ENCODE assay signal across 12 mouse cellular contexts in the genomic region with DNA sequence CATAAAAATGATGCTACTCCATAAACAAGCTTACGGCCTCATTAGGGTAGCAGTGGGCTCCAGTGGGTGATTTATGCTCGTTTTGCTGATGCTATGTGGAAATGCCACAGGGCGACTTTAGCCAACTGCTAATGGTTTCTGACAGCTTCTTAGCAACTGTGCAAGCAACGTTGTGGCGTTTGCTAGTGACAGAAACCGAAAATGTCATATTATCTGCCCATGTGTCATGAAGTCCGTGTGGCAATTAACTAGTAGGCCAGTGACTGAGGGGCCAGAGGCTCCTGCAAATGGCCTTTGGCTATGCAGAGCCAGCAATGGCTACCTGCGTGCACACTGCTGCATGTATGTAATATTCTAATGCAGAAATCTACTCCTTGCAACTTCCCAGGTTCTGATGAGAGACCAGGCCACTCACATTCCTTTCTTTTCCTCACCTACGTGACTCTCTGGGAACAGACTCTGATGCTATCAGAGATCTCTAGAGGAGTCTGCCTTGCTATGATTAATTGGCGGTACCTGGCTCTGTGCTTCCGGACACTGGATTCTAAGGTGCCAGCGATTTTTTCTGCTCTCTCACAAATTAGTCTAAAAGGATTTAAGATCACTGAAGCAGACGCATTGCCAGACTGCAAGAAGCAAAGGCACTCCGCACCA.
DNase-seq lines count a peak whose midpoint lies in the region; ATAC-seq and TF ChIP-seq lines count a peak whose summit lies in the region.
"Had no signal": no experiment of that assay in that cellular context is flagged by ENCODE, and none has a peak within 500 bp of the region (broad histone marks: within the 10 kb centered on the region; RNA-seq: fewer than 3 reads in every experiment).

No protein-coding gene starts in this region.

- H3K27me3 ChIP-seq in cerebellum, adult 2 months (ENCODE audit: control insufficient read depth, insufficient read depth, low read length): no peaks in the 10 kb centered on the region
- no peaks in the 10 kb centered on the region for H3K27me3 ChIP-seq in hindbrain, embryonic 13.5 days
- no peaks in the 10 kb centered on the region for H3K27me3 ChIP-seq in hindbrain, embryonic 10.5 days (ENCODE audit: insufficient read depth, poor library complexity, severe bottlenecking)
- no peaks in the 10 kb centered on the region for H3K27me3 ChIP-seq in hindbrain, embryonic 15.5 days

- WGBS in cerebellum, adult 2 months: 24% methylated on average over 14 of the region's 14 CpGs
- WGBS in hindbrain, embryonic 13.5 days: 49% methylated on average over 14 of the region's 14 CpGs
- WGBS in hindbrain, embryonic 10.5 days: 72% methylated on average over 14 of the region's 14 CpGs
- 42% methylated on average over 14 of the region's 14 CpGs for WGBS in hindbrain, embryonic 15.5 days
- WGBS in lung, adult 2 months: 70% methylated on average over 14 of the region's 14 CpGs

- H3K9ac ChIP-seq in hindbrain, embryonic 13.5 days: no peak overlapping the region
- no peak overlapping the region for H3K9ac ChIP-seq in hindbrain, embryonic 15.5 days

- peaks cover 8% of the 10 kb centered on the region for H3K4me1 ChIP-seq in cerebellum, adult 2 months (ENCODE audit: control insufficient read depth, insufficient read depth, low read length)
- peaks cover 73% of the 10 kb centered on the region for H3K4me1 ChIP-seq in hindbrain, embryonic 13.5 days (replicated peaks)
- peaks cover 55% of the 10 kb centered on the region for H3K4me1 ChIP-seq in hindbrain, embryonic 10.5 days (replicated peaks)
- H3K4me1 ChIP-seq in hindbrain, embryonic 15.5 days (replicated peaks): peaks cover 58% of the 10 kb centered on the region
- peaks cover 7% of the 10 kb centered on the region; the same call in 1 of the 2 replicates for H3K4me1 ChIP-seq in lung, adult 2 months (ENCODE audit: control insufficient read depth, insufficient read depth, low read length)

- peak; percentile 44 for ATAC-seq in hindbrain, embryonic 13.5 days (ENCODE audit: low FRiP score)
- peak; percentile 55; the same call in 1 of the 2 replicates for ATAC-seq in hindbrain, embryonic 15.5 days (ENCODE audit: low FRiP score, low read depth)

- no peaks in the 10 kb centered on the region for H3K9me3 ChIP-seq in hindbrain, embryonic 13.5 days
- no peaks in the 10 kb centered on the region for H3K9me3 ChIP-seq in hindbrain, embryonic 10.5 days
- H3K9me3 ChIP-seq in hindbrain, embryonic 15.5 days: no peaks in the 10 kb centered on the region
- H3K9me3 ChIP-seq: G1E had no signal

- no peak for TF ChIP-seq CTCF in cerebellum, adult 2 months (IDR thresholded peaks at IDR 0.05; ENCODE audit: borderline replicate concordance, insufficient read depth, low read depth, low read length)
- TF ChIP-seq CTCF in lung, adult 2 months (IDR thresholded peaks at IDR 0.05; ENCODE audit: insufficient read depth, low read length): no peak

- H3K4me2 ChIP-seq in hindbrain, embryonic 13.5 days: 0 out of 2 replicates have a peak overlapping the region, but pooled peaks have one; percentile 1
- H3K4me2 ChIP-seq in hindbrain, embryonic 15.5 days: 0 out of 2 replicates have a peak overlapping the region, but pooled peaks have one; percentile 0

- H3K36me3 ChIP-seq in hindbrain, embryonic 13.5 days: peaks cover 9% of the 10 kb centered on the region
- peaks cover 24% of the 10 kb centered on the region for H3K36me3 ChIP-seq in hindbrain, embryonic 10.5 days
- H3K36me3 ChIP-seq in hindbrain, embryonic 15.5 days: no peaks in the 10 kb centered on the region
- H3K36me3 ChIP-seq: G1E had no signal

- H3K27ac ChIP-seq in cerebellum, adult 2 months (ENCODE audit: insufficient read depth, low read length): peak overlapping the region; percentile 34; the same call in 1 of the 2 replicates
- peak overlapping the region; percentile 76 for H3K27ac ChIP-seq in hindbrain, embryonic 13.5 days
- H3K27ac ChIP-seq in hindbrain, embryonic 10.5 days: no peak overlapping the region; the same call in 1 of the 2 replicates
- peak overlapping the region; percentile 72 for H3K27ac ChIP-seq in hindbrain, embryonic 15.5 days (replicated peaks)

- no peak for TF ChIP-seq POLR2A in cerebellum, adult 2 months (IDR thresholded peaks at IDR 0.05; ENCODE audit: borderline replicate concordance, insufficient read depth, low read length)
- no peak for TF ChIP-seq POLR2A in lung, adult 2 months (IDR thresholded peaks at IDR 0.05; ENCODE audit: borderline replicate concordance, extremely low read depth, low read depth, low read length)

- no peak overlapping the region for H3K4me3 ChIP-seq in cerebellum, adult 2 months (replicated peaks; ENCODE audit: insufficient read depth, low read depth, low read length)
- H3K4me3 ChIP-seq in hindbrain, embryonic 13.5 days: no peak overlapping the region
- no peak overlapping the region for H3K4me3 ChIP-seq in hindbrain, embryonic 10.5 days
- H3K4me3 ChIP-seq in hindbrain, embryonic 15.5 days: no peak overlapping the region
- H3K4me3 ChIP-seq in lung, adult 2 months (replicated peaks; ENCODE audit: extremely low read depth, low read depth, low read length): no peak overlapping the region
- H3K4me3 ChIP-seq: myocyte had no signal

- peak in 1 of 2 experiments; percentile 62 for DNase-seq in cerebellum, adult 2 months
- no peak for DNase-seq in cerebellum, postnatal 36 days
- no peak for DNase-seq in hindbrain, embryonic 10.5 days (ENCODE audit: low spot score)
- DNase-seq in retina, postnatal 1 day: peak; percentile 97
- DNase-seq in thymus, postnatal 10 days (ENCODE audit: low spot score in 2 of 2): no peak
- no peak for DNase-seq in lung, adult 2 months
- DNase-seq: layer of hippocampus, postnatal 36 days; lung, postnatal 36 days had no signal
